Mouse (Mus musculus): Measurements from ENCODE around the gene Yaf2. TPM values are rescaled to one million over a fixed set of nuclear protein-coding genes. Genes with fewer than 3 reads are reported as not detected.
"Not testable (repeated sequence)": the region's sequence is repeated elsewhere in the genome, so short reads cannot be mapped to it uniquely, and the experiment has no call there.

Gene Yaf2
- 10 to 100 TPM; 20.8 to 22.3 (median 21.7) TPM for total RNA-seq (2022)

DNA sequence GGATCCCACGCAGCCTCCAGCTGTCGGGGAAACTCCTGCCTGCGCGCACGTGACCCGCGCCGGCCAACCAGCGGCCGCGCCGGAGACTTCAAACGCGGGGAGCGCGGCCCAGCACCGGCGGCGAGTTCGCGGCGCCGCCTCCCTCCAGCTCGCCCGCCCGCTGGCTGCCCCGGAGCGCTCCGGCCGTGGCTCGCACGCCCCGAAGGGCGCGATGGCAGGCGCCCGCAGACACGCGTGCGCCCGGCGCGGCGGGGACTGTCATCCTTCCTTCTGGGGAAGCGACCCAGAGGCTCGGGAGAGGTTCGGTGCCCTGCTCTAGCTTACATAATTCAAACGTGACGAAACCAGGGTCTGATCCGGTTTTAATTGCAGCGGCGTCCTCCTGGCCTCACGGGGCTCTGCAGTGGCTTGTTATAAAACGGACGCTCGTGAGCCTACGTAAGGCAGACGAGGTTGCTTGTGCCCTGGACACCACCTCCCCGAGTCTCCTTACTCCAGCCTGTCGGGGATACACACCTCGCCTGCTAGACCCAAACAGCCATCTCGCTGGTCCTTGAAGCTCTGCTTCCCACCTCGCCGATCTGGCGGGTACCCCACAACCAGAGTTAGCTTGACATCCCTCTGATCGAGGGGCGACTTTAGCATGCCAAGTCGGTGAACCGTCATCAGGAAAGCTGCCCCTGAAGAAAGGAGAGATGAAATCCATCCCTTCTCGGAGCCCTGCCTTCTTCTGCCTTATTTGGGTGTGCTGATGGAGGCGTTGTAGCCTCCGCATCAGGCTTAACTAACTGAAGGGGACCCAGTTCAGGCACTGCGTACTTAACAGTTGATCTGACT, at the start of gene Yaf2:
Gene Yaf2 (minus strand): TSS at position 11 of the 837 bp plus-strand sequence.
- DNase-seq (ENCODE audit: low spot score): peak; percentile 71

DNA sequence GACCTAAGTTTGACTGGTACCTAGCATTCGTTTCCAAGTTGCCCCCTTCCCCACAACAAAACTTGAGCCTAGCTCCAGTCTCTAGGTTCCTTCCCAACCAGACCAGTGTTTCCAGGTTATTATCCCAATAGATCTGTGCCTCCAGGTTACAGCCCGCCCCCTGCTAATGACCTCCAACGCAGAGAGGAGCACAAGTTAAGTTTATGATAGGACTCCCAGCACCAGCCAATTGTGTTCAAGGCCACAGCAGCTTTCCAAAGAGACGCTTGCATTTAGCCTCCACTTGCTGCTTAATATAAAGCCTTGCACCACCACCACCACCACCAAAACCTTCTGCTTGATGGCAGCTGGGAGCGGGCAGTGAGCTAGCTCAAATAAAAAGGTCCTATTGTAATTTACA, 44.6 kb upstream of the Yaf2 start:
- DNase-seq (ENCODE audit: low spot score): no peak

GRCm38 (mm10) chr15:93379177-93379576, 42.4 kb upstream of the Yaf2 start:
- no peak for DNase-seq (ENCODE audit: low spot score)

DNA sequence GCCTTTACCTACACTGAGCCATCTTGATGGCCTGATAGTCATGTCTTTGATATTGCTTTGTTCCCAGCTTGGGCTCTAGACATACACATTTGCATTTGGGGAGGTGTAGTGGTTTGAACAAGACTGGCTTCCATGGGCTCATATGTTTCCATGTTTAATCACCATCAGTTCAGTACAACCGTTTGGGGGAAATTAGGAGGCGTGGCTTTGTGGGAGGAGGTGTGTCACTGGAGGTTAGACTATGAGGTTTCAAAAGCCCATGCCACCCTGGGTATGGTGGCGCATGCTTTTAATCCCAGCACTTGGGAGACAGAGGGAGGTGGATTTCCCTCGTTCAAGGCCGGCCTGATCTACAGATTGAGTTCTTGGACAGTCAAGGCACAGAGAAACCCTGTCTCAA, 39.0 kb upstream of the Yaf2 start:
- no peak for DNase-seq (ENCODE audit: low spot score)

DNA sequence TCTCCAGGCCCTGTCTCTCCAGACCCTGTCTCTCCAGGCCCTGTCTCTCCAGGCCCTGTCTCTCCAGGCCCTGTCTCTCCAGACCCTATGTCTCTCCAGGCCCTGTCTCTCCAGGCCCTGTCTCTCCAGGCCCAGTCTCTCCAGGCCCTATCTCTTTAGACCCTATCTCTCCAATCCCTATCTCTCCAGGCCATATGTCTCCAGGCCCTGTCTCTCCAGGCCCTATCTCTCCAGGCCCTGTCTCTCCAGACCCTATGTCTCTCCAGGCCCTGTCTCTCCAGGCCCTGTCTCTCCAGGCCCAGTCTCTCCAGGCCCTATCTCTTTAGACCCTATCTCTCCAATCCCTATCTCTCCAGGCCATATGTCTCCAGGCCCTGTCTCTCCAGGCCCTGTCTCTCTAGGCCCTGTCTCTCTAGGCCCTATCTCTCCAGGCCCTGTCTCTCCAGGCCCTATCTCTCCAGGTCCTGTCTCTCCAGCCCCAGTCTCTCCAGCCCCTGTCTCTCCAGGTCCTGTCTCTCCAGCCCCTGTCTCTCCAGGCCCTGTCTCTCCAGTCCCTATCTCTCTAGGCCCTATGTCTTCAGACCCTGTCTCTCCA, 35.9 kb upstream of the Yaf2 start:
- DNase-seq (ENCODE audit: low spot score): not testable (repeated sequence)

GRCm38 (mm10) chr15:93371838-93372237, 35.1 kb upstream of the Yaf2 start:
- no peak for DNase-seq (ENCODE audit: low spot score)

GRCm38 (mm10) chr15:93368558-93368957, 31.8 kb upstream of the Yaf2 start:
- DNase-seq (ENCODE audit: low spot score): no peak

- no peak for DNase-seq (ENCODE audit: low spot score)
These were observed 28.8 kb upstream of the Yaf2 start for GRCm38 (mm10) chr15:93365561-93365960.

DNA sequence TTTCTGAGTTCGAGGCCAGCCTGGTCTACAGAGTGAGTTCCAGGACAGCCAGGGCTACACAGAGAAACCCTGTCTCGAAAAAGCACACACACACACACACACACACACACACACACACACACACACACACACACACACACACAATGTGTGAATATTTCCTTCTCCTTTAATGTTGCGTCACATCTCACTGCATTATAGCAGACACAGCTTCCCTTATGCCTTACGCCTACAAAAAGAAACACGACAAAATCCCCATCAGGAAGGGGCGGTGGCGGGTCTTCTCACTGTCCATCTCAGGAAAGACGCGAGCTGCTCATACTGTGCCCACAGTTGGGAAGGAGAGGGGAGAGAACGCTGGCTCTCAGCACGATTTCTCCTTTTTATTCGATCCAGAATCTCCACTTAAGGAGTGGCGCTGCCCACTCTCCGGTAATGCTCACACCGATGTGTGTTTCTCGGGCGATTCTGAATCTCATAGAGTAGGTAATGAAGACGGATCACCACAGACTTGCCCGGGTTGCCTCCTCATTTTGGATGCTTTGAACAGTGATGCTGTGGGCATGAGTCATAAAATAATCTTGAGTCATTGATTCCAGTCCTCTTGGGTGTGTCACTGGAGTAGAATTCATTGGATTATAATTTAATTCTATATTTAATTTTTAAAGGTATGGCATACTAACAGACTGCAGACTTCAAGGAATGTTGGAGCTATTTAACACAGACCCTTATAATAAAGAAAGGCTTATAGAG, 21.8 kb upstream of the Yaf2 start:
- DNase-seq (ENCODE audit: low spot score): no peak

GRCm38 (mm10) chr15:93340630-93341379, 4.1 kb upstream of the Yaf2 start:
- no peak for DNase-seq (ENCODE audit: low spot score)

GRCm38 (mm10) chr15:93336658-93336924, 144 bp downstream of the Yaf2 start:
- DNase-seq (ENCODE audit: low spot score): no peak

GRCm38 (mm10) chr15:93335821-93336657, 696 bp downstream of the Yaf2 start:
- peak; percentile 73 for DNase-seq (ENCODE audit: low spot score)

GRCm38 (mm10) chr15:93331256-93331655, 5.5 kb downstream of the Yaf2 start:
- DNase-seq (ENCODE audit: low spot score): no peak

DNA sequence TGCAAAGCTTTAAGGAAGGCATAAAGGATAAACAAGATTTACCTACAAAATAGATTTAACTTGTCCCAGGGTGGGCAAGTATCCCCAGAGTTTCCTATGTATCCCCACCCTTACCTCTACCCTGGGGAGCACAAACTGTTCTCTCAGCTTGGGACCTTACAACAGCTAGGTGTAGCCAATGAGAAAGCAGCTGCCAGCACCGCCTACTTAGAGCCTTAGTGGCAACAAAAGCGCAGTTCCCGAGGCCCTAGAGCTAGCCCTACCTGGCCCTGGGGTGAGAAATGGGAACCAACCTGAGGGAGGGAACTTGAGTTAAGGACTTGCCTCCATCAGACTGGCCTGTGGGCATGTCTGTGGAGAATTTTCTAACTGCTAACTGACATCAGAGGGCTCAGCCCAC, 9.5 kb downstream of the Yaf2 start:
- DNase-seq (ENCODE audit: low spot score): no peak

- DNase-seq (ENCODE audit: low spot score): no peak
These were observed 10.1 kb downstream of the Yaf2 start for GRCm38 (mm10) chr15:93326651-93327050.

DNA sequence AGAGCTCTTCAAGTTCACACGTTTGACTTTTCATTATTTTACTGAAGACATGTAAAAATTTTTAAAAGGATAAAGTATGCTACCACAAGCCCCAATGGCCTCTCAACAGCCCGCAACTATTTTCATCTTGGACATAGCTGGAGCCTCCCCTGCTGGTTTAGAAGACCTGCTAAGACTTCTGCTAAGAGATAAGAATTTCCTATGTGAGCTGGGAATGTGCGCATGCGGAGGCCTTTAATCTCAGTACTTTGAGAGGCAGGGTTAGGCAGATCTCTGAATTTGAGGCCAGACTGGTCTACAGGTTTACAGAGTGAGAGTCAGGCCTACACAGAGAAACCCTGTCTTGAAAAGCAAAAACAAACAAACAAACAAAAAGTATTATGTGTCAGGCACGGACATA, 11.4 kb downstream of the Yaf2 start:
- no peak for DNase-seq (ENCODE audit: low spot score)

GRCm38 (mm10) chr15:93318781-93319180, 18.0 kb downstream of the Yaf2 start:
- DNase-seq (ENCODE audit: low spot score): peak; percentile 48

GRCm38 (mm10) chr15:93310304-93310703, 26.4 kb downstream of the Yaf2 start:
- not testable (repeated sequence) for DNase-seq (ENCODE audit: low spot score)

- no peak for DNase-seq (ENCODE audit: low spot score)
These were observed 38.5 kb downstream of the Yaf2 start for GRCm38 (mm10) chr15:93298197-93298596.

GRCm38 (mm10) chr15:93294483-93294882, 42.3 kb downstream of the Yaf2 start:
- DNase-seq (ENCODE audit: low spot score): no peak

DNA sequence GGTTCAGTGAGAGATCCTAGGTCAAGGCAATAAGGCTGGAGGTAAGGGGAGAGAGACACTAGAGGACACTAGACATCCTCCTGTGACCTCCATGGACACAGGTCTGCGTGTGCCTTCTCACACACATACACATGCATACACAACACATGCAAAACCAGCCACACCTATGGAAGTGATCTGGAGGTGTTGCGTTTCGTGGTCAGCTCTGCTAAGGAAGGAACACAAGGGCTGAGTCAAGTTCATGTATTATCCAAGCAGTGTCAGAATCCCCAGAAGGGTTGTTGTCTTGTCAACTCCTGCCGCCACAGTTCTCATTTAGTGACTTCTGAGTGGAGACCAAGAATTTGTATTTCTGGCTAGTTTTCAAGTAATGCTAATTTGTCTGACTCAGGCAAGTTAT, 48.4 kb downstream of the Yaf2 start:
- DNase-seq (ENCODE audit: low spot score): no peak

Measured in heart, adult 8-10 months (tissue).